Mouse (Mus musculus) MEL (cell line): ENCODE results near the gene Zkscan5.

Source experiments
- CTCF ChIP-seq, 3 experiments: IDR thresholded peaks in 2 of 3; conservative IDR thresholded peaks in 1 of 3; 2 replicates each; pipeline ENCODE4 v1.5.1; 2011 to 2012; ENCODE audit warnings: low read length in 3 of 3, low read depth in 2 of 3, mild to moderate bottlenecking in 2 of 3, improper control_type of control experiment in 1 of 3, inconsistent platforms in 1 of 3, mixed read lengths in 1 of 3, moderate library complexity in 1 of 3; ENCODE audit not compliant: control insufficient read depth in 1 of 3, insufficient read depth in 1 of 3, poor library complexity in 1 of 3, severe bottlenecking in 1 of 3
- ETS1 ChIP-seq: IDR thresholded peaks from 2 replicates; pipeline ENCODE4 v1.6.1; 2012; ENCODE audit warnings: low read depth, mild to moderate bottlenecking, inconsistent platforms, low read length, improper control_type of control experiment, moderate library complexity
- GABPA ChIP-seq: IDR thresholded peaks from 2 replicates; pipeline ENCODE4 v1.6.1; 2012; ENCODE audit warnings: low read depth, mild to moderate bottlenecking, inconsistent platforms, low read length, improper control_type of control experiment, moderate library complexity
- GATA1 ChIP-seq: IDR thresholded peaks from 2 replicates; pipeline ENCODE4 v1.6.1; 2011; ENCODE audit warnings: low read depth, low read length, improper control_type of control experiment
- HCFC1 ChIP-seq: IDR thresholded peaks from 2 replicates; pipeline ENCODE4 v1.6.1; 2012; ENCODE audit warnings: low read depth, mild to moderate bottlenecking, inconsistent platforms, low read length, improper control_type of control experiment, moderate library complexity
- JUND ChIP-seq: IDR thresholded peaks from 2 replicates; pipeline ENCODE4 v1.6.1; 2011; ENCODE audit warnings: low read depth, mild to moderate bottlenecking, improper control_type of control experiment, low read length
- KAT2A ChIP-seq: conservative IDR thresholded peaks from 2 replicates; pipeline ENCODE4 v1.6.1; 2012; ENCODE audit warnings: low read depth, low read length, improper control_type of control experiment, inconsistent platforms
- MAFK ChIP-seq: IDR thresholded peaks from 2 replicates; pipeline ENCODE4 v1.6.1; 2011; ENCODE audit warnings: low read depth, mild to moderate bottlenecking, low read length, improper control_type of control experiment, borderline replicate concordance
- NRF1 ChIP-seq: IDR thresholded peaks from 2 replicates; pipeline ENCODE4 v1.6.1; 2014; ENCODE audit warnings: low read depth, mild to moderate bottlenecking, inconsistent platforms, low read length, improper control_type of control experiment, moderate library complexity; ENCODE audit not compliant: poor library complexity, insufficient read depth, severe bottlenecking
- POLR2A ChIP-seq, 2 experiments: IDR thresholded peaks; 2 replicates each; pipeline ENCODE4 v1.6.1; 2011 to 2012; ENCODE audit warnings: low read length in 2 of 2, mild to moderate bottlenecking in 2 of 2, control low read depth in 1 of 2, improper control_type of control experiment in 1 of 2, low read depth in 1 of 2, moderate library complexity in 1 of 2; ENCODE audit not compliant: control insufficient read depth in 1 of 2, insufficient read depth in 1 of 2, poor library complexity in 1 of 2
- USF1 ChIP-seq: IDR thresholded peaks from 2 replicates; pipeline ENCODE4 v1.6.1; 2014; ENCODE audit warnings: low read depth, mild to moderate bottlenecking, inconsistent platforms, low read length, improper control_type of control experiment, moderate library complexity
- ZNF384 ChIP-seq: IDR thresholded peaks from 2 replicates; pipeline ENCODE4 v1.6.1; 2012; ENCODE audit warnings: low read depth, mild to moderate bottlenecking, inconsistent platforms, low read length, improper control_type of control experiment

- TF ChIP-seq CTCF (IDR thresholded peaks at IDR 0.05 in 2 of 3, conservative IDR thresholded peaks at IDR 0.05 in 1 of 3; ENCODE audit: control insufficient read depth in 1 of 3, insufficient read depth in 1 of 3, low read depth in 2 of 3, low read length in 3 of 3, poor library complexity in 1 of 3, severe bottlenecking in 1 of 3): no peak
- no peak for TF ChIP-seq HCFC1
- peak; percentile 31; the same call in 1 of the 2 replicates for TF ChIP-seq GATA1
- 0 out of 4 replicates have a peak, but pooled peaks of 1 of the 2 experiments have one; percentile 21 for TF ChIP-seq POLR2A (IDR thresholded peaks at IDR 0.05; ENCODE audit: control insufficient read depth in 1 of 2, insufficient read depth in 1 of 2, low read depth in 1 of 2, low read length in 2 of 2, poor library complexity in 1 of 2)
- TF ChIP-seq USF1: no peak
- TF ChIP-seq JUND: no peak
- TF ChIP-seq ZNF384: no peak
- no peak for TF ChIP-seq MAFK
- TF ChIP-seq KAT2A: no peak
- no peak for TF ChIP-seq NRF1
- 0 out of 2 replicates have a peak, but pooled peaks have one; percentile 37 for TF ChIP-seq ETS1
- TF ChIP-seq GABPA: no peak
Measured at GRCm38 (mm10) chr5:145190373-145190772, 14.0 kb upstream of the Zkscan5 start.
